Mouse (Mus musculus): ENCODE results near the gene Spout1. TPM values are rescaled to one million over a fixed set of nuclear protein-coding genes. Genes with fewer than 3 reads are reported as not detected.

The Spout1 gene
- polyA plus RNA-seq (2014; fragmentation: Nextera tagmentation; extraction: Ambion mirVana), result 70.8 and 75.2 TPM in 2 replicates

DNA sequence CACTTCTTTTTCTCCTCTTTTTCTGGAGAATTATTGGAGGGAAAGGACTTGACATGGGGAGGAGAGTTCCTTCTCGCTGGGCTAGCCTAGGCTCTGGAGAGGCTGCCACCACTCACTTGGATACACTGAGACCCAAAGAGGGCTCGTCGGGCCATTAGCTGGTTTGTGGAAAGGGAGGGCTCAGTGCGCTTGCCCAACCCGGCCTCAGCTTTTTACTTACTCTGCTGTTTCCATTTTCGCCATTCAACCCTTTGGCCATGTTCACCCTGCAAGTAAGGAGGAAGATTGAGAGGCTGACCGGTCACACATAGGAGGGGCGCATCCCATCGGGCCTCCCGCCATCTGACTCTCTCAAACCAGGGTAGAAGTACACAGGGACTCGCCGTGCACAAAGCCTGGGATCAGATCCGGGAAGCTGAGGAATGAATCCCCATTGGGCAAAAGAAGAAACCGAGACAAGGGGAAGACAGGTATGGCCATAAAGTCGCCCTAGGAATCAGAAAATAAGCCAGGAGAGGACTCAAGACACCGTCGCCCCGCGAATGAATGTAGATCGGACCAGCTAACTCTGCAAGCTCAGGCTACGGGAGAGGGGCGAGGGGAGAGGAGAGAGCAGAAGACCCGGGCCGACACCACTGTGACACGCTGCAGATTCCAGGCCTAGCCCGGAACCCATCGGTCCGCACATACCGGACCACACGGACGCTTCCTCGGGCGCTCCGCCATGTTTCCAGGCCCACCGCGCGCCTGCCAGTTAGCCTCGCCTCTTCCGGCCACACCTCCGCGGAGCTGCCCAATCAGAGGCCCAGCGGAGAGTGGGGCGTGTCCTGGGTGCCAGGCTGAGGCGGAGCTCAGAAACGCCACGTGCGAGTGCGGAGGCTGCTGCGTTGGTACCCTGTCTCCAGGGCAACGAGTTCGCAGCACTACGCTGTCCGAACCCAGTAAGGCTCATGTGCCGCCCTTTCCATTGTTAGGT is at the start of gene Spout1:
Spout1 (minus strand) TSS at position 760 of the 976 bp plus-strand sequence.
- DNase-seq (ENCODE audit: low spot score), result peak; percentile 98
- Histone ChIP-seq H3K9ac (ENCODE audit: low read length) (peak within 1 kb of the TSS; percentile 60), H3K9me3 (ENCODE audit: control insufficient read depth, low read length) (no peaks in the 10 kb centered on the region), H3K4me2 (ENCODE audit: low read depth) (peak within 1 kb of the TSS; percentile 70), H3K27me3 (ENCODE audit: control insufficient read depth, insufficient read depth, low read length) (no peaks in the 10 kb centered on the region), H3K4me1 (ENCODE audit: control insufficient read depth, insufficient read depth, low read length) (peaks cover 6% of the 10 kb centered on the region), H3K4me3 (ENCODE audit: low read depth, low read length) (peak within 1 kb of the TSS; percentile 68), H3K27ac (ENCODE audit: low read depth, low read length) (no peak within 1 kb of the TSS), H3K36me3 (ENCODE audit: control insufficient read depth, insufficient read depth, low read length) (peaks cover 18% of the 10 kb centered on the region)
- WGBS, result 3% methylated on average over 54 of the region's 54 CpGs
- ATAC-seq (ENCODE audit: insufficient read depth, low FRiP score, low TSS enrichment), result peak; percentile 99

DNA sequence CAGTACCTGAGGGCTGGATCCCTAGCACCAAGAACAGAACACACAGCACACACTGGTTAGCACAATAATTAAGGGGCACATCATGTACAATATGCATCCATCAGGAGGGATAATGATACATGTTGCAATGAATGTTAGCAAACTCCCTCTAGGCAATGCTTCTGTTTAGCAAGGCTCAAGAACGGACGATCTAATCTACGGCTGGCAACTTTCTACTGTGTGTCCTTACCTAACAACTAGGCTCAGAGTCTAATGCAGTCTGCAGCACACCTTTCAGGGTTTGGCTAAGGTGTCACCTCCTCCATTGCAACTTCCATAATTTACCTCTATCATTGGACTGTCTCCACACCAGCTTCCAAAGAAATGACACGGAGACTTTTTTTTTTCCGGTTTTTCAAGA is 38.0 kb upstream of the Spout1 start:
- 97% methylated on average over 5 of the region's 5 CpGs for WGBS
- no peak for ATAC-seq (ENCODE audit: insufficient read depth, low FRiP score, low TSS enrichment)
- no peaks in the 10 kb centered on the region for H3K4me1 ChIP-seq (ENCODE audit: control insufficient read depth, insufficient read depth, low read length)
- no peak overlapping the region for H3K4me2 ChIP-seq (ENCODE audit: low read depth)
- DNase-seq (ENCODE audit: low spot score), result no peak
- H3K4me3 ChIP-seq (ENCODE audit: low read depth, low read length), result no peak overlapping the region
- no peaks in the 10 kb centered on the region for H3K36me3 ChIP-seq (ENCODE audit: control insufficient read depth, insufficient read depth, low read length)
- no peaks in the 10 kb centered on the region for H3K9me3 ChIP-seq (ENCODE audit: control insufficient read depth, low read length)
- no peak overlapping the region for H3K9ac ChIP-seq (ENCODE audit: low read length)
- no peaks in the 10 kb centered on the region for H3K27me3 ChIP-seq (ENCODE audit: control insufficient read depth, insufficient read depth, low read length)
- H3K27ac ChIP-seq (ENCODE audit: low read depth, low read length), result no peak overlapping the region

DNA sequence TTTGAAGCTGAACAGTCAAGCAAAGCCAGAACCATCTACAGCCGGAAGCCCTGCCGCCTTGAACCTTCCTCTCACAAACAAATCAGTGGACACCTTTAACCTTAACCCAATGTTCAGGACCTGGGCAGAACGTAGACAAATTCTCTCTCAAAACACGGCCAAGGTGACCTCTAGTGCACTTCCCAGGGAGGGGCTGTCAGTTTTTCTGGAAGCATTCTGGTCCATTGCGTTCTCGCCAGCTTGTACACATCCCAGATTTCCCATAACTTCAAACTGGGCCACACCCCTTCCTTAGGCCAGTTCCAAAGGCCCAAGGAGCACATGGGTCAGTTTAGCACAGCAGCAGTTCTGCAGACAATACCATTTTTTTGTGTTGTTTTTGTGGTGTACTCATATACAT is 37.2 kb upstream of the Spout1 start:
- Histone ChIP-seq H3K9me3 (ENCODE audit: control insufficient read depth, low read length) (no peaks in the 10 kb centered on the region), H3K4me2 (ENCODE audit: low read depth) (no peak overlapping the region), H3K27ac (ENCODE audit: low read depth, low read length) (no peak overlapping the region), H3K9ac (ENCODE audit: low read length) (no peak overlapping the region), H3K4me1 (ENCODE audit: control insufficient read depth, insufficient read depth, low read length) (no peaks in the 10 kb centered on the region), H3K36me3 (ENCODE audit: control insufficient read depth, insufficient read depth, low read length) (no peaks in the 10 kb centered on the region), H3K4me3 (ENCODE audit: low read depth, low read length) (no peak overlapping the region), H3K27me3 (ENCODE audit: control insufficient read depth, insufficient read depth, low read length) (no peaks in the 10 kb centered on the region)
- 91% methylated on average over 6 of the region's 6 CpGs for WGBS
- ATAC-seq (ENCODE audit: insufficient read depth, low FRiP score, low TSS enrichment), result no peak
- no peak for DNase-seq (ENCODE audit: low spot score)

DNA sequence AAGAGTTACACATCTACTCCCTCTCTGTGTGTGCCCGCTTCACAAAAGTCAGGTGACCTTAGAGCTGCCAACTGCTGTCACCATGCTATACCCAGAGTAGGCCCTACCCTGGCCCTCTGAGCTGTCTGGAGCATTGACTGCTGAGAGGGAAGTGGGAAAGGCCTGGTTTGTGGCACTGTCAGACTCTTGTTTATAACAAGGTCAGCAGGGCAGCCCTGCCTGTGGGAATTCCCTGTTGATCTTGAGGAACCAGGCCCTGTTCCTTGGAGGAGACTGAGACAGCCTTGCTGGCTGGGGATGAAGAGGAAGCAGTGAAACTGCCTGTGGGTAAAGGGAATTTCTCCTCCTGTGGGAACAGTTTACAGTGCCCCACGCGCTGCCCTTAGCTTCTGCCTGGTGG is 36.5 kb upstream of the Spout1 start:
- DNase-seq (ENCODE audit: low spot score), result no peak
- no peaks in the 10 kb centered on the region for H3K27me3 ChIP-seq (ENCODE audit: control insufficient read depth, insufficient read depth, low read length)
- 91% methylated on average over 3 of the region's 3 CpGs for WGBS
- no peaks in the 10 kb centered on the region for H3K36me3 ChIP-seq (ENCODE audit: control insufficient read depth, insufficient read depth, low read length)
- H3K4me1 ChIP-seq (ENCODE audit: control insufficient read depth, insufficient read depth, low read length), result no peaks in the 10 kb centered on the region
- H3K4me2 ChIP-seq (ENCODE audit: low read depth), result no peak overlapping the region
- no peak overlapping the region for H3K4me3 ChIP-seq (ENCODE audit: low read depth, low read length)
- no peak overlapping the region for H3K27ac ChIP-seq (ENCODE audit: low read depth, low read length)
- no peak overlapping the region for H3K9ac ChIP-seq (ENCODE audit: low read length)
- ATAC-seq (ENCODE audit: insufficient read depth, low FRiP score, low TSS enrichment), result no peak
- H3K9me3 ChIP-seq (ENCODE audit: control insufficient read depth, low read length), result no peaks in the 10 kb centered on the region

DNA sequence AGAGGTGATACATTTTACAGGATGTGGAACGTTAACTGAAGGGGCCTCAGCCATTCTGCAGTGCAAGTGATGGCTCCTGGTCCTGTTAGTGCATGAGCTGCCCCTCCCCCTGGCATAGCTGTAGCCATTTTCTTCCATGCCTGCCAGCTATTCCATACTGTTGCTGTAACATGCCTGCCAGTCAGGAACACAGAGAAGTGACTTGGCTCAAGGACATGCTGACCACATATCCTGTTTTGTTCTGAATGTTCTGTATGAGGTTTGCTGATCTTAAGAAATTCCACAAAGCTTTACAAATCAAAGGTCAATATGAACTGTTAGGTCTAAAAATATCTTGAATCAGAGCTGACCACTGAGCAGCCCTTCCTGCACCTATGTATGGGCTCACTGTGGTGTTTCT is 34.7 kb upstream of the Spout1 start:
- 87% methylated on average over 1 of the region's 1 CpGs for WGBS
- H3K9me3 ChIP-seq (ENCODE audit: control insufficient read depth, low read length), result no peaks in the 10 kb centered on the region
- no peak for DNase-seq (ENCODE audit: low spot score)
- no peak overlapping the region for H3K9ac ChIP-seq (ENCODE audit: low read length)
- H3K36me3 ChIP-seq (ENCODE audit: control insufficient read depth, insufficient read depth, low read length), result no peaks in the 10 kb centered on the region
- no peak overlapping the region for H3K4me3 ChIP-seq (ENCODE audit: low read depth, low read length)
- no peak overlapping the region for H3K27ac ChIP-seq (ENCODE audit: low read depth, low read length)
- no peak overlapping the region for H3K4me2 ChIP-seq (ENCODE audit: low read depth)
- H3K4me1 ChIP-seq (ENCODE audit: control insufficient read depth, insufficient read depth, low read length), result no peaks in the 10 kb centered on the region
- no peak for ATAC-seq (ENCODE audit: insufficient read depth, low FRiP score, low TSS enrichment)
- no peaks in the 10 kb centered on the region for H3K27me3 ChIP-seq (ENCODE audit: control insufficient read depth, insufficient read depth, low read length)

DNA sequence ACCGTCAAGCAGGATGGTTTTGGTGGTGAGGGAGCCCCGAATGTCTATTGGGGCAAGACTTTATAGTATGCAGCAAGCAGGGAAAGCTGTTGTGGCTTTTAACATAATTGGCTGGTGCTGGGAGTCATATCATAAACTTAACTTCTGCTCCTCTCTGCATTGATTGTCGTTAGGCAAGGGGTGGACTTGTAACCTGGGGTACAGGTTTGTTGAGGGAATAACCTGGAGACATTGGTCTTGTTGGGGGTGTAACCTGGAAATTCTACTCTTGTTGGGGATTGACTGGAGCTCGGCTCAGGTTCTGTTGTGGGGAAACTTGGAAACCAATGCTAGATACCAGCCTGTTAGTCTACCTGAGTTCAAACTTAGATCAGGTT is 33.9 kb upstream of the Spout1 start:
- WGBS, result 74% methylated on average over 4 of the region's 4 CpGs
- no peak for ATAC-seq (ENCODE audit: insufficient read depth, low FRiP score, low TSS enrichment)

DNA sequence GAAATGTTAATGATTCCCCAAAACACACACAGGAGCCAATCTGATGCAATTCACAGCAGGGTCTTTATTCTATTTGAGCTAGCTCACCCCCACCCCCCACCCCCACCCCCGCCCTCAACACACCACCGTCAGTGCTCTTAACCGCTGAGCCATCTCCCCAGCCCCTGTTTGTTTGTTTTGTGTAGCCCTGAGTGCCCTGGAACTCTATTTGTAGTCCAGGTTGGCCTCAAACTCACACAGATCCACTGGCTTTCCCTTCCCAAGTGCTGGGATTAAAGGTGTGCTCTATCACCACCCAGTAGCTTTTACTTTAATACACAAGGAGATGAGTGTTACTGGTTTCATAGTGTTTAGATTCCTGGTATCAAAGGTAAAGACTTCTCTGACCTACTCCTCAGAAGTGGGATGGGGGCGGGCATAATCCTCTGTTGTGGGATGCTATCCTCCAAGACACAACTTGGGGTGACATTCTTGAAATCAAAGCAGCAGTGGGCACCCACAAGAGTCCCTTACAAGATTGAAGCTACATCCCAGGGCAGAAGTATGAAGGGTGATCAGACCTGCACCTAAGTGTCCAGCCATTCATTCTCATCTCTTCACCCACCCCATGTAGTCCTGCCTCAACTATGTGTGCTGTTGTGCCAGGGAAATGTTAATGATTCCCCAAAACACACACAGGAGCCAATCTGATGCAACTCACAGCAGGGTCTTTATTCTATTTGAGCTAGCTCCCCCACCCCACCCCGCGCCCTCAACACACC is 33.3 kb upstream of the Spout1 start:
- Histone ChIP-seq H3K27me3 (ENCODE audit: control insufficient read depth, insufficient read depth, low read length) (no peaks in the 10 kb centered on the region), H3K9ac (ENCODE audit: low read length) (no peak overlapping the region), H3K4me1 (ENCODE audit: control insufficient read depth, insufficient read depth, low read length) (no peaks in the 10 kb centered on the region; the same call in 1 of the 2 replicates), H3K36me3 (ENCODE audit: control insufficient read depth, insufficient read depth, low read length) (no peaks in the 10 kb centered on the region), H3K9me3 (ENCODE audit: control insufficient read depth, low read length) (no peaks in the 10 kb centered on the region), H3K4me2 (ENCODE audit: low read depth) (no peak overlapping the region), H3K27ac (ENCODE audit: low read depth, low read length) (no peak overlapping the region), H3K4me3 (ENCODE audit: low read depth, low read length) (no peak overlapping the region)
- DNase-seq (ENCODE audit: low spot score) (no peak), ATAC-seq (ENCODE audit: insufficient read depth, low FRiP score, low TSS enrichment) (no peak)
- WGBS, result 68% methylated on average over 6 of the region's 6 CpGs

More for the DNA sequence above, 33.9 kb upstream of the Spout1 start:
- H3K9me3 ChIP-seq (ENCODE audit: control insufficient read depth, low read length), result no peaks in the 10 kb centered on the region
- no peak overlapping the region for H3K4me2 ChIP-seq (ENCODE audit: low read depth)
- no peak overlapping the region for H3K4me3 ChIP-seq (ENCODE audit: low read depth, low read length)
- H3K27ac ChIP-seq (ENCODE audit: low read depth, low read length), result no peak overlapping the region
- H3K4me1 ChIP-seq (ENCODE audit: control insufficient read depth, insufficient read depth, low read length), result no peaks in the 10 kb centered on the region
- H3K27me3 ChIP-seq (ENCODE audit: control insufficient read depth, insufficient read depth, low read length), result no peaks in the 10 kb centered on the region
- no peak for DNase-seq (ENCODE audit: low spot score)
- H3K36me3 ChIP-seq (ENCODE audit: control insufficient read depth, insufficient read depth, low read length), result no peaks in the 10 kb centered on the region
- no peak overlapping the region for H3K9ac ChIP-seq (ENCODE audit: low read length)

DNA sequence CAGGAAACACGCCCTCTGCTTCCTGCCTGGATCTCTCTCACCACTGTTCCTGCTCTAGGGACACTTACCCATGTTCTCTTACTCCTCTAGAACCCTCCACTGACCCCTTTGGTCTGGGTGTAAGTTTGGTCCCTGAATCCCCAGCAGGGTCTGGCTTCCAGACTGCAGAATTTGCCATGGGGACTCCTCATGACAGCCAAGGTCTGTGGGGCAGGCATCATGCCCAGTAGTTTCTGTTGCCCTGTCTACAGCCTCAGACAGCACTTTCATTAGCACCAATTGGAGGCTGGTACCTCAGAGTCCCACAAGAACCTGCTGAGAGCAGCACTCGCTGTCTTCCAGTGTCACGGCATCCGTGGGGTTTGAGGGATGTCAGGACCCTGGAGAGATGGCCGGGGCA is 29.6 kb upstream of the Spout1 start:
- no peak overlapping the region for H3K4me3 ChIP-seq (ENCODE audit: low read depth, low read length)
- no peaks in the 10 kb centered on the region for H3K27me3 ChIP-seq (ENCODE audit: control insufficient read depth, insufficient read depth, low read length)
- H3K9ac ChIP-seq (ENCODE audit: low read length), result no peak overlapping the region
- DNase-seq (ENCODE audit: low spot score) (no peak), ATAC-seq (ENCODE audit: insufficient read depth, low FRiP score, low TSS enrichment) (no peak)
- 76% methylated on average over 5 of the region's 5 CpGs for WGBS
- no peaks in the 10 kb centered on the region for H3K36me3 ChIP-seq (ENCODE audit: control insufficient read depth, insufficient read depth, low read length)
- H3K9me3 ChIP-seq (ENCODE audit: control insufficient read depth, low read length), result no peaks in the 10 kb centered on the region
- peaks cover 8% of the 10 kb centered on the region for H3K4me1 ChIP-seq (ENCODE audit: control insufficient read depth, insufficient read depth, low read length)
- H3K27ac ChIP-seq (ENCODE audit: low read depth, low read length), result no peak overlapping the region
- H3K4me2 ChIP-seq (ENCODE audit: low read depth), result no peak overlapping the region

All from neural tube, embryonic 11.5 days (tissue).